Mouse (Mus musculus) midbrain, embryonic 14.5 days (tissue): ENCODE data around the gene Plcb4. TPM values are rescaled to one million over a fixed set of nuclear protein-coding genes. Genes with fewer than 3 reads are reported as not detected.

Experiments
- ATAC-seq: fragments of 200-750 bp; cut with Nextera tagmentation; 2 replicates; pipeline ENCODE4 v1.8.0; 2017; ENCODE audit warnings: moderate number of reproducible peaks, moderate library complexity; ENCODE audit not compliant: low FRiP score, low TSS enrichment
- DNase-seq: peaks from one replicate; pipeline ENCODE4 v3.0.0-alpha.2; 2015
- H3K27ac ChIP-seq: fragments of 300-500 bp; sonication (generic); replicated peaks from 2 replicates; pipeline ENCODE4 v1.5.1; 2014; ENCODE audit warnings: mild to moderate bottlenecking, low read depth, low read length, moderate library complexity
- H3K27me3 ChIP-seq: fragments of 300-500 bp; sonication (generic); 2 replicates; pipeline ENCODE4 v1.6.1; 2014; ENCODE audit warnings: low read length, control low read depth, mixed read lengths; ENCODE audit not compliant: control insufficient read depth, insufficient read depth
- H3K36me3 ChIP-seq: fragments of 300-500 bp; sonication (generic); 2 replicates; pipeline ENCODE4 v1.6.1; 2014; ENCODE audit warnings: low read length, control low read depth; ENCODE audit not compliant: control insufficient read depth, insufficient read depth
- H3K4me1 ChIP-seq: fragments of 300-500 bp; sonication (generic); 2 replicates; pipeline ENCODE4 v1.6.1; 2014; ENCODE audit warnings: mild to moderate bottlenecking, antibody characterized with exemption, low read length, control low read depth; ENCODE audit not compliant: control insufficient read depth, insufficient read depth
- H3K4me2 ChIP-seq: fragments of 300-500 bp; sonication (generic); 2 replicates; pipeline ENCODE4 v1.6.1; 2014; ENCODE audit warnings: mild to moderate bottlenecking, low read length, moderate library complexity
- H3K4me3 ChIP-seq: fragments of 300-500 bp; sonication (generic); replicated peaks from 2 replicates; pipeline ENCODE4 v1.5.1; 2014; ENCODE audit warnings: low read depth, low read length
- H3K9ac ChIP-seq: fragments of 300-500 bp; sonication (generic); replicated peaks from 2 replicates; pipeline ENCODE4 v1.6.1; 2014; ENCODE audit warnings: mild to moderate bottlenecking, low read length, moderate library complexity
- H3K9me3 ChIP-seq: fragments of 300-500 bp; sonication (generic); 2 replicates; pipeline ENCODE4 v1.6.1; 2016; ENCODE audit warnings: low read length, control low read depth, mixed read lengths; ENCODE audit not compliant: control insufficient read depth
- WGBS: fragments of 180-500 bp; shearing (Covaris S2); extraction: QIAGEN DNeasy Blood & Tissue Kit; methylation state at CpG from one replicate; pipeline ENCODE4 v1.1.7; 2014; 5-methylcytosine and 5-hydroxymethylcytosine counted together
- polyA plus RNA-seq: library from polyadenylated mRNA; unstranded; fragments of >200 nt; fragmentation: Nextera tagmentation; extraction: Ambion mirVana; gene quantifications from 2 replicates; pipeline ENCODE4 v1.2.1, GENCODE M21; 2014

The Plcb4 gene
- polyA plus RNA-seq, 1 experiment from 2014 or later = 52.4 TPM

DNA sequence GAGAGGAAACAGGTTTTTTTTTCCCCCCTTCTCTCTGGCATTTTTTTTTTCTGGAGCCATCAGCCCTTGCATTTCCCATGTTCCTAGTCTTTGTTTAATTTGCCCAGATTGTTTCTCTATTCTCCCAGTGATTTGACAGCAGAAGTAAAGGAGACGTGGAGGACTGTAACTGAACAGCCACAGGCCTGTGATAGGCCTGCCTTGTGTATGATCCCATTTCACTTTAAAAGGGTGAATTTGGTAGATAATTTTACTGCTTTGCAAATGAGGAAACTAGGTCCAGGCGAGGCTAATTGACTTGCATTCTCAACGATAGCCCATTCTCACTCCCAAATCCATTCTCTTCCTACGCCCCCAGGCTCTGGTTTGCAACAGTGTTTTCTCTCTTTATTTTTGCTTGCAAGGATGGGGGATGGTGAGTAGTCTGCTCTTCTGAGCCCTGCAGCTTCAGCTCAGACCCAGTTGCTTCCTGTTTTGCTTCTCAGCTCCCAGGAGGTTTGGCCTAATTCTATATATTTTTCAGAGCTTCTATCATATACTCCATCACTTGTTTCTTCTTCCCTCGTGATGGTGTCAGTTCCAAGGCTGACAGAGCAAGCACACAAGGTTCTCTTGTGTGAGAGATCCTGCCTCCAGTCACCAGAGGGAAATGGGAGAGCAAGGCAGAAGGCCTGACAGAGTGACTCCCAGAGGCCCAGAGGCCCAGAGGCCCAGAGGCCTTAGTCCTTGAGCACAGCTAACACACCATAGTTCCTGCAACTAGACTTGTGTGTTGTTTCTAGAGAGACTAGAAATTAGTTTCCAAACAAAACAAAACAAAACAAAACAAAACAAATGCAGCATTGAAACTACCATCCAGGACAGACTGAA lies 139.1 kb downstream of the Plcb4 start:
- Histone ChIP-seq H3K4me3 (no peak overlapping the region), H3K27me3 (no peaks in the 10 kb centered on the region), H3K4me1 (peaks cover 16% of the 10 kb centered on the region), H3K27ac (peak overlapping the region; percentile 67), H3K36me3 (no peaks in the 10 kb centered on the region), H3K4me2 (no peak overlapping the region), H3K9me3 (no peaks in the 10 kb centered on the region), H3K9ac (no peak overlapping the region)
- no peak for ATAC-seq
- 42% methylated on average over 5 of the region's 5 CpGs for WGBS
- DNase-seq = peak; percentile 56

DNA sequence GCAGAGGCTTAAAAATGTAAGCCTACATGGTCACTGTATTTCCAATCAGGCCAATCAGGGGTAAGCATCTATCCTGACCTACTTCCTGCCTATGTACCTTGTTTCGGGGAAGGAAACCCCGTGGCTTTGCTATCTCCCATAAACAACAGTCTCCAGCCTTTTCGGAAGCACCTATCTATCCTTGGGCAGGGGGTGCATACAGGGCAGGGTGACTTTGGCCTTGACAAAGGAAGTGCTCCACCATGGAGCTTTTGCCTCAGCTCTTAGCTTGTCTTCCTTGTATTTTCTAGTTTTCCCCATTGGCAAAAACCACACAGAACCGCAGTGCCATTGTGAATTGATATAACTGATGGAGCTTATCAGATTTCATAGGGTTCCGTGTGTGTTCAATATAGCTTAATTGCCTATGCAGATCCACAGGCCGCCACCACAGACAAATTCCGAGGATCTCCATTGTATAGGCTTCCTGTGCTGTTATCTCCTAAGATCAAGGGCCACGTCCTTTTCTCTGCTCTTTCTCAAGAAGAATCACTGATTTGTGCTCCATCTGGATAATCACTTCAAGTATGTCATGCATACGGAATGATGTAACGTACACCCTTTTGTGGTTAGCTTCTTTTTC lies 140.4 kb downstream of the Plcb4 start:
- Histone ChIP-seq H3K4me3 (no peak overlapping the region), H3K27ac (no peak overlapping the region), H3K4me1 (peaks cover 16% of the 10 kb centered on the region), H3K4me2 (no peak overlapping the region), H3K9me3 (no peaks in the 10 kb centered on the region), H3K36me3 (no peaks in the 10 kb centered on the region), H3K27me3 (no peaks in the 10 kb centered on the region), H3K9ac (no peak overlapping the region)
- DNase-seq = no peak
- no peak for ATAC-seq
- 69% methylated on average over 10 of the region's 10 CpGs for WGBS

DNA sequence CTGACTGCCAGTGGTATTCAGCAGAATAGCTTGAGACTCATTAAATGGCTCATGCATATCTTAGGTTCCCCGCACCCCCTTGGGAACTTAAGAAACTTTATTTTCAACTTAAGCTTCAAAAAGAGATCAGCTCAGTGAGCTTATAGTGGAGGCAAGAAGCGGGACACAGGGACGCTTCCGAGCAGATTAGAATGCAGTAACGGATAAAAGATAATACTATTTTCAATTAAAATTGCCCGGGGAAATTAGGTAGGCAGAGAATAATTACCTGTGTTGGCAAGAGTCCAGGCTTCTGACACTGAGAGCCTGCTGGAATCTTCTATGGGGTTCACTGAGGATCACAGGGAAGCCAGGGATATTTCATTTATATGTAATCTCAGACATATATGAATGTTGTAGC lies 141.6 kb downstream of the Plcb4 start:
- Histone ChIP-seq H3K4me1 (peaks cover 16% of the 10 kb centered on the region), H3K36me3 (no peaks in the 10 kb centered on the region), H3K27ac (0 out of 2 replicates have a peak overlapping the region, but pooled peaks have one; percentile 49), H3K9me3 (no peaks in the 10 kb centered on the region), H3K27me3 (no peaks in the 10 kb centered on the region), H3K4me2 (no peak overlapping the region), H3K9ac (no peak overlapping the region), H3K4me3 (no peak overlapping the region)
- WGBS = 60% methylated on average over 6 of the region's 6 CpGs
- peak; percentile 56 for DNase-seq
- no peak for ATAC-seq

DNA sequence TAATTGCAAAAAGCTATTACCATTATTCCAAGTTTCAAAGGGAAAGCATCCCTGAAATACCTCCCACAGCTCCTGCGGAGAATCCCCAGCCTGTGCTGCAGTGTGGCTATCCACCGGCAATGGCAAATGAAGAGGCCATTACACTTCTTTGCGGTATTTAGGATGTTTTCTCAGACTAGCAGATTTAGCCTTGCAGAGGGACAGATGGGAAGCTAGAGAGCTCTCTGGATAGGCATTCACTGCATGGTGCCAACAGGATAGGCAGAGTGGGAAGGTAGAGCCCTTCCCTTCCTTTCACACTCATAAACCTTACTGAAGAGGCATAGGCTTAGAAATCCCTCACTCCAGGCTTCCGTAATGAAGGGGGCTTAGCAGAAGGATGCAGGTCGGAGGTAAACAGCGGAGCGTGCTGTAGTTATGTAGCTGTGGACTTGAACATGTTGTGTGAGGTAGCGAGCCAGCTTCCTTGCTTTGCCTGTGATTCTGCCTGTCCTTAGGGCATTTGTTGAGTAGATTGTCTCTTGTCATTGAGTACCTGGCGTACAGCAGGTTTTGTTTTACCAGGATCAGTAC lies 144.2 kb downstream of the Plcb4 start:
- Histone ChIP-seq H3K9ac (no peak overlapping the region), H3K27ac (no peak overlapping the region), H3K4me2 (no peak overlapping the region), H3K4me1 (peaks cover 7% of the 10 kb centered on the region), H3K4me3 (no peak overlapping the region), H3K36me3 (no peaks in the 10 kb centered on the region), H3K9me3 (no peaks in the 10 kb centered on the region), H3K27me3 (no peaks in the 10 kb centered on the region)
- no peak for DNase-seq
- ATAC-seq = no peak
- 87% methylated on average over 9 of the region's 9 CpGs for WGBS

DNA sequence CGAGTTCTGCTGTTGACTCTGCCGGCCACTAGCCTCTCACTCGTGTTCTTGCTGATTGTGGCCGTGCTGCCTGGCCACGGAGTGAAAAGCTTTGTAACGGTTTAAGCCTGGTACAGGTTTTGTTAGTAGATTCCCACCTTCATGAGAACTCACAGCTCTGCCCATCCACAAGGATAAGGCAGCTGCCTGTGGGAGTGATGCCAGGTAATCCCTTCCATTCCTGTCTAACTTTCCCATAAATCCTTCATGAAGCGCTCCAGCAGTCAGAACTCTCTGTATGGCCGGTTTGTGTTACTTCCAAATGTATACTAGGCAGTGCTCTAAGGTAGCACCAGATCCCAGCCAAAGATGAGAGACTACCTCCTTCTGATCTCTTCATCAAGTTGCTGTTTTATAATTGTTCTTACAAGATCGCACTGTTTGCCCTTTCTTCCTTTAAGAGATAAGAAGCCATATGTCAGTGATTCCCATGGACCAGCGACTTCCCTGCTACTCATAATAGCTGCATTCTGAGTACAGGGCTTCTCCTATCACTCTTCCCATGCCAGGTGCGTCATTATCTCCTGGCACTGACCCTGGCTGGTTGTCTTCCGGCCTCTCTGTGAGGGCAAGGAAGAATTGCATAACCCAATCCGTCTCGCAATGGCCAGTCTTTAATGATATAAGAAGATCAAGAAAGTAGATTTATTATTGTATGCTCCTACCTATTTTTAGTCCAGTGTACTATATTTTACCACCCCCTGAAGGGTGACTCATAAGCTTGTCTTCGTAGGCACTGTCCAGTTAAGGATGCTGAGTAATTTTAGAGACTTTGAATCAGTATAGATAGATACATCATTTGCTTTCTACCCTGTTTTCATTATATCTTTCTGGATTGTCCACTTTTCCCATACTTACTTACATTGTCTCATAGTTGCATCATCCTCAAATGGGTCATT lies 147.2 kb downstream of the Plcb4 start:
- no peak overlapping the region for H3K4me2 ChIP-seq
- H3K9me3 ChIP-seq = no peaks in the 10 kb centered on the region
- no peaks in the 10 kb centered on the region for H3K27me3 ChIP-seq
- H3K36me3 ChIP-seq = 0 out of 2 replicates have a peak, but pooled peaks cover 2% of the 10 kb centered on the region
- no peak overlapping the region for H3K9ac ChIP-seq
- H3K4me3 ChIP-seq = no peak overlapping the region
- no peak for ATAC-seq
- H3K27ac ChIP-seq = no peak overlapping the region
- 87% methylated on average over 15 of the region's 15 CpGs for WGBS
- H3K4me1 ChIP-seq = no peaks in the 10 kb centered on the region
- no peak for DNase-seq

DNA sequence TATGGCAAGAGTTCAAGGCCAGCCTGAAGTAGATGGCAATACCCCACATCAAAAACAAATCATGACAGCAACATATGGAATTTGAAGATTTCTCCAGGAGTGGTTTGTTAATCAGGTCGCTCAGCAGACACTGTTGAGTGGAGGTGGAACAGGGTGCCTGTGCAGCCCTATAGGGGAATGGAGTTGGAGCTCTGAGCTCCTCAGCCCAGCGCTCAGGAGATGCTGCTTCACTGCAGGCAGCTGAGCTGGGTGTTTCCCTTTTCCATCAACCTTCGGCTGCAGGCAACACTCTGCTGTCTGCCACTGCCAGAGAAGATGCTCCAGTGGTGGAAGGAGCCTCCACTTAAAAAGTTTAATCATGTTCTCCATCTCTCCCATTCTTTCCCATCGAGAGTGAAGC lies 149.5 kb downstream of the Plcb4 start:
- Histone ChIP-seq H3K27ac (no peak overlapping the region), H3K9ac (no peak overlapping the region), H3K4me3 (no peak overlapping the region), H3K4me1 (no peaks in the 10 kb centered on the region), H3K9me3 (no peaks in the 10 kb centered on the region), H3K36me3 (0 out of 2 replicates have a peak, but pooled peaks cover 2% of the 10 kb centered on the region), H3K27me3 (no peaks in the 10 kb centered on the region), H3K4me2 (no peak overlapping the region)
- DNase-seq = no peak
- ATAC-seq = no peak
- WGBS = 87% methylated on average over 4 of the region's 4 CpGs

DNA sequence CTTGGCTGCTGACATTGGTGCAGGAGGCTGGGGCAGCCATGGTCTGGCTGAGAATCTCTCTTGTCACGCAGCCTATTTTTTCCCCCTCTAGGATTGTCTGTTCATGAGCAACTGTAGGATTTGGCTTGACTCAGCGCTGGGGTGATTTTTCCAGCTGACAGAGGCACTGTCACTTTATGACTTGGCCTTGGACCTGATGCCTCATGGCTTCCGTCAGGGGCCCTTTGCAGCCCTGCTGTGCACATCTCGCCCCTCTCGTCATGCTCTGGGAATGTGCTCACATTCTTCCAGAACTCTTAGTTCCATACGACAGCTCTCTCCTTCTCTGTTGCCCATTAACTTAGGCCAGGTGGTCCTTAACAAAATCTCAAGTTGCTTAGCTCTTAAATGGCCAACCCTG lies 152.0 kb downstream of the Plcb4 start:
- ATAC-seq (no peak), DNase-seq (no peak)
- WGBS = 80% methylated on average over 6 of the region's 6 CpGs
- H3K9ac ChIP-seq = no peak overlapping the region
- H3K27me3 ChIP-seq = no peaks in the 10 kb centered on the region
- no peak overlapping the region for H3K27ac ChIP-seq
- H3K4me2 ChIP-seq = no peak overlapping the region
- no peak overlapping the region for H3K4me3 ChIP-seq
- H3K9me3 ChIP-seq = peaks cover 6% of the 10 kb centered on the region
- H3K36me3 ChIP-seq = 0 out of 2 replicates have a peak, but pooled peaks cover 2% of the 10 kb centered on the region
- no peaks in the 10 kb centered on the region for H3K4me1 ChIP-seq

DNA sequence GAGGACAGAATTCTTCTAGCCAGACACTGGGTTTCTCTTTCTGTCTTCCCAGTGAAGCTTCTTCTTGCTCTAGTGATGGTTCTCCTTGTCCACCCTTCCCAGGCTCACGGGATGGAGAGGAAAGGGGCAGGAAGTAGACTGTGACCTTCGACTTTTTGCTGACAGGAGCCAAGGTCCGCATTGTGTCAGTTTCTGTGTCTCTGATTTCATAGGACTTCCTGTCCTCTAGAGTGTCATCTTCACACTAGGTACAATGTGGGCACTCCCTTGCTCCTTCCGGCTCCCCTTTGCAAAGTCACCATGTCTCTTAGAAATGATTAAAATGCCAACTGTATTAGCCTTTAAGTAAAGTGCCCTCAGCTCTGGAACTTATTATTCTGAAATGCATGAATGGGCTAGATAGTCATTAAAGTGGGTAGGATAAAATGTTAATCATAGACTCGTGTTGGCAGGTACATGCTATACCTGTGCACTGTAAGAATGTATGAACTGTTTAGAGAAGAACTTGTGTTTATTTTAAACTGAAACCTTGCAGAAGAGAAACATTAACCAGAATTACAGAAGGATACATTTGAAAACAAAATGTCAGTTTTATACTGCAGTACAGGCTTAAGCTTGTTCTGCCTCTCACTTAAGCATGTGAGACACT lies 152.8 kb downstream of the Plcb4 start:
- Histone ChIP-seq H3K27ac (no peak overlapping the region), H3K4me1 (no peaks in the 10 kb centered on the region), H3K4me2 (no peak overlapping the region), H3K36me3 (0 out of 2 replicates have a peak, but pooled peaks cover 2% of the 10 kb centered on the region), H3K9ac (no peak overlapping the region), H3K9me3 (peaks cover 6% of the 10 kb centered on the region), H3K4me3 (no peak overlapping the region), H3K27me3 (no peaks in the 10 kb centered on the region)
- ATAC-seq (no peak), DNase-seq (no peak)
- 82% methylated on average over 5 of the region's 5 CpGs for WGBS
